Mouse (Mus musculus) stomach, embryonic 16.5 days (tissue): Measurements from ENCODE around the gene Cenpp. TPM values are rescaled to one million over a fixed set of nuclear protein-coding genes. Genes with fewer than 3 reads are reported as not detected.

ENCODE experiments used
- ATAC-seq: fragments of 200-750 bp; cut with Nextera tagmentation; 2 replicates; pipeline ENCODE4 v1.8.0; 2017; ENCODE audit warnings: moderate number of reproducible peaks, moderate TSS enrichment; ENCODE audit not compliant: insufficient read depth, low FRiP score
- H3K27ac ChIP-seq: fragments of 300-500 bp; sonication (generic); 2 replicates; pipeline ENCODE4 v1.5.1; 2014; ENCODE audit warnings: low read length
- H3K27me3 ChIP-seq: fragments of 300-500 bp; sonication (generic); 2 replicates; pipeline ENCODE4 v1.6.1; 2014; ENCODE audit warnings: low read length, control low read depth, mixed read lengths; ENCODE audit not compliant: control insufficient read depth, insufficient read depth
- H3K36me3 ChIP-seq: fragments of 300-500 bp; sonication (generic); 2 replicates; pipeline ENCODE4 v1.6.1; 2014; ENCODE audit warnings: low read length; ENCODE audit not compliant: control insufficient read depth, insufficient read depth
- H3K4me1 ChIP-seq: fragments of 300-500 bp; sonication (generic); 2 replicates; pipeline ENCODE4 v1.6.1; 2014; ENCODE audit warnings: low read length, control low read depth, mixed read lengths; ENCODE audit not compliant: control insufficient read depth, insufficient read depth
- H3K4me2 ChIP-seq: fragments of 300-500 bp; sonication (generic); 2 replicates; pipeline ENCODE4 v1.6.1; 2014; ENCODE audit warnings: low read depth, low read length, mixed read lengths
- H3K4me3 ChIP-seq: fragments of 300-500 bp; sonication (generic); replicated peaks from 2 replicates; pipeline ENCODE4 v1.5.1; 2014; ENCODE audit warnings: mild to moderate bottlenecking, low read length
- H3K9ac ChIP-seq: fragments of 300-500 bp; sonication (generic); 2 replicates; pipeline ENCODE4 v1.6.1; 2014; ENCODE audit warnings: low read length
- H3K9me3 ChIP-seq: fragments of 300-500 bp; sonication (generic); replicated peaks from 2 replicates; pipeline ENCODE4 v1.6.1; 2016; ENCODE audit warnings: low read length, control low read depth; ENCODE audit not compliant: control insufficient read depth
- WGBS: fragments of 180-500 bp; shearing (Covaris S2); extraction: QIAGEN DNeasy Blood & Tissue Kit; methylation state at CpG from one replicate; pipeline ENCODE4 v1.1.7; 2014; 5-methylcytosine and 5-hydroxymethylcytosine counted together
- polyA plus RNA-seq: library from polyadenylated mRNA; unstranded; fragments of >200 nt; fragmentation: Nextera tagmentation; extraction: Ambion mirVana; gene quantifications from 2 replicates; pipeline ENCODE4 v1.2.1, GENCODE M21; 2015

The Cenpp gene
- polyA plus RNA-seq, 1 experiment from 2014 or later: 23.4 TPM

DNA sequence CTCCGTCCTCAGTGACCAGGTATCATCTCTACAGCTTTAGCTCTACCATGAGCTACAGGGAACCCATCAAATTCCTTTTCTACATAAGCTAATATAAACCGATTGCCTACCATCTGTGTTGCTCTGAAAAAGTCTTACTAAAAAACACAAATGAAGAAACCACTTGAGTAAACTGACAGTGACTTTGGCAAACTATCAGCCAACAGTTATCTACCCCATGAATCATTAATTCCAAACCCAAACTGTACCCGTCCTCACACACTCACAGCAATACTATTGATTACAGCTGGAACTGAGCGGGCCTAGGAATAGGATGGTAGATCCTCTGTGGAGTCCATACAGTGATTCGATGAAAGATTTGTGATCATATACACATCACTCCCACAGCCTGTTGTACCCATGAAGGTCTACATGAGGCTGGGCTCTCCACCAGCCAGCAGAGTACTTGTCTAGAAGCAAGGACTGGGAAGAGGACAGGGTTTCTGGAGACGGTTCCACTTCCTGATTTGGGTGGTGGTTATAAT, 173.7 kb downstream of the Cenpp start:
- 84% methylated on average over 6 of the region's 6 CpGs for WGBS
- no peak overlapping the region for H3K9ac ChIP-seq
- H3K4me2 ChIP-seq: no peak overlapping the region
- ATAC-seq: no peak
- H3K4me3 ChIP-seq: no peak overlapping the region
- H3K27ac ChIP-seq: peak overlapping the region; percentile 65
- H3K9me3 ChIP-seq: no peaks in the 10 kb centered on the region
- no peaks in the 10 kb centered on the region for H3K36me3 ChIP-seq
- H3K27me3 ChIP-seq: no peaks in the 10 kb centered on the region
- H3K4me1 ChIP-seq: no peaks in the 10 kb centered on the region

DNA sequence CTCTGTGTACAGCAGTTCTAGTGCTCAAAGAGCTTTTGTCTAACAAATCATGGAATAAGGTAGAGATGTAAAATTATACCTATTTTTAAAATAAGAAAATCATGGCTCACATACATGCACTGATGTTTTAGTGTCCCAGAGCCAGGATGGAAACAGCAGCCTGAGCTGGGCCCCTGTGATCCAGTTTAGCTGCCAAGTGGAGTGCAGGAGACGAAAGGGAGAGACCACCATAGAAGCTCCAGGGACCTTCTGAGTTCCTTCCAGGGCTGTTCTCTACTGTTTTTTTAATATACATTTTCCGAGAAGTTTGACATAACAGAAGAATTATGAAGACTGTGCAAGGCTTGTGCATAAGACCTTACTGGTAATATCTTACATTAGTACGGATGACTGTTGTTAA, 174.7 kb downstream of the Cenpp start:
- no peaks in the 10 kb centered on the region for H3K9me3 ChIP-seq

DNA sequence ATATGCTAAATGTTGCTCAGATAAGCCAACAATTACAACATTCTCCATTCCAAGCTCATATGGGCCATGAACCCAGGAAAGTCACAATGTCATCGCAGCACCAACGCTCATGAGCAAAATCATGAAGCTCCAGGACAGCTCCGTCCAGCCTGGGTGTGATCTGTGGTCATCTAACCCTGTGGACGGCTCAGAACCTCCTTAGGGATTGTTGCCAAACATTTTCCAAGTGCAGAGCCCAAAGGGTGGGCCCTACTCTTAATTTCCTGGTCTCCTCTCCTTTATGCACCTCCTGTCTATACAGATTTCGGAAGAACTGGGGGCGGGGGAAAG, 179.9 kb downstream of the Cenpp start:
- Histone ChIP-seq H3K4me1 (no peaks in the 10 kb centered on the region), H3K9me3 (no peaks in the 10 kb centered on the region), H3K9ac (no peak overlapping the region), H3K36me3 (no peaks in the 10 kb centered on the region), H3K4me2 (no peak overlapping the region), H3K27ac (peak overlapping the region; percentile 66; the same call in 1 of the 2 replicates), H3K4me3 (no peak overlapping the region), H3K27me3 (no peaks in the 10 kb centered on the region)
- WGBS: 88% methylated on average over 6 of the region's 6 CpGs
- 0 out of 2 replicates have a peak, but pooled peaks have one; percentile 4 for ATAC-seq

More for the DNA sequence above, 174.7 kb downstream of the Cenpp start:
- H3K4me2 ChIP-seq: no peak overlapping the region
- no peaks in the 10 kb centered on the region for H3K27me3 ChIP-seq
- ATAC-seq: peak; percentile 55; the same call in 1 of the 2 replicates
- no peak overlapping the region for H3K9ac ChIP-seq
- no peaks in the 10 kb centered on the region for H3K36me3 ChIP-seq
- H3K4me1 ChIP-seq: no peaks in the 10 kb centered on the region
- WGBS: 53% methylated on average over 3 of the region's 3 CpGs
- H3K27ac ChIP-seq: peak overlapping the region; percentile 69
- H3K4me3 ChIP-seq: no peak overlapping the region

DNA sequence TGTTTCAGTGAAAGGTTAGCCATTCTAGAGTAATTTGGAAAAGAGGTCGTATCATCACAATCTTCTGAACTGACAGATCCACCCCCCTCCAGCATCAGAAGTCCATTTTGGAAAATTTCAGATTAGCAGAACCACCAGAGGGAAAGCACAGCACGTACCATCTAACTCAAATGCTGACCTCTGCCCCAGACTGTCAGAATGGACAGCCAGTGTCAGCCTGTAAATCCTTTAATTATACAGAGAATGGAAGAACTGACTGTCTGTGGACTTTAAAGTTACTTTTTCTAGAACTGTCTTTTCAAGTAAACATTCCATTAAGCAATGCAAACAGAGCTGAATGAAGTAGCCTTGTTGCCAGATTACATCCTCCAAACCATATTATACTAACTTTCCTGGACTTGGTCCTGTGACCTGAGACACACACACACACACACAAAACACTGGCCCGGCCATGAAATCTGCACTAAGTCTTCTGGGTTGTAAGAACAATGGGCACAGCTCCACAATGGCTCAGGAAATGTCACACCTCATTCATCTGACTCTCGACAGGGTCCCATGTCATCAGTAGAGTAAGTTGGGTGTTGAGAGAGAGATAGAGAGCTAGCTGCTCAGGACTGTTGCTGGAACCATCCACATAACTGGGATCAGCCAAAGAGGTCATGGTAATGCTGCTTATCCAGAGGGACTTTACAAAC, 180.5 kb downstream of the Cenpp start:
- Histone ChIP-seq H3K27ac (peak overlapping the region; percentile 66), H3K4me3 (no peak overlapping the region), H3K4me1 (no peaks in the 10 kb centered on the region), H3K36me3 (no peaks in the 10 kb centered on the region), H3K4me2 (no peak overlapping the region), H3K9ac (no peak overlapping the region), H3K9me3 (no peaks in the 10 kb centered on the region), H3K27me3 (no peaks in the 10 kb centered on the region)
- WGBS: 49% methylated on average over 4 of the region's 4 CpGs
- ATAC-seq: peak; percentile 71; the same call in 1 of the 2 replicates

DNA sequence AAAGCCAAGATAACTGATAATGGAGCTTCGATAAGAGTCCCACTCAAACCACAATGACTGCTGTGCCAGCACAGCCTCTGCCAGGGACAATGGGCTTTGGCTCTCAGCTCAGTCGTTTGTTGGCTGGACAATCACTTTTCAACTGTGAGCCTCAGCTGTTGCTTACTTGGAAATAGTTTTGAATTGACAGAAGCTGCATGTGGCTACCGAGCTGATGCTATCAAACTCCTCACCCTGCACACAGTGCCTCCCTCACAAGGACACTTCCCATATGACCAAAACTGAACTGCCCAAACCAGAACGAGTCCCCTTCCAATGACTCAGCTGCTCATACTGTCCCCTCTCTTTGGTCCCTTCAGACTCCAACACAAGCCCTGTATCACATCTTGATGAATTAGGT, 181.8 kb downstream of the Cenpp start:
- Histone ChIP-seq H3K4me1 (no peaks in the 10 kb centered on the region), H3K27ac (no peak overlapping the region; the same call in 1 of the 2 replicates), H3K4me3 (no peak overlapping the region), H3K9me3 (no peaks in the 10 kb centered on the region), H3K9ac (no peak overlapping the region), H3K27me3 (no peaks in the 10 kb centered on the region), H3K4me2 (no peak overlapping the region), H3K36me3 (no peaks in the 10 kb centered on the region)
- 63% methylated on average over 4 of the region's 4 CpGs for WGBS
- no peak for ATAC-seq

DNA sequence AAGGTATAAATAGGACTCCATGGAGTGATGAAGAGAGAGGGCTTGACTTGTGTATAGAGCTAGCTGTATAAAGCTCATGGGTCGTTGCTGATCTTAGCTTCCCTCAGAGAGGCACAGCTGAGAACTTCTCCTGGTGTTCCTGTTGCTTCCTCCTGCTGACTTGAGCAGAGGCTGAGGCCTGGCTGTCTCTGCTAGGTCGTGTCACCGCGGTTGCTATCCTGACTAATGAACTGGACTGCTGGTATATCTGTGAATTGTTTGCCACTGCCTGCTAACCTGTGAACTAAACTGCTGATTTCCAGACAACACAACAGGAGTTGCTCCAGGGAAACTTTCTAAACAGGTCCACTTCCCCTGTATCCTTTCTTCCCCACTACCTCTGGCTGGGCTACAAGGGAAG, 182.3 kb downstream of the Cenpp start:
- WGBS: 84% methylated on average over 4 of the region's 4 CpGs
- H3K4me2 ChIP-seq: no peak overlapping the region
- no peak for ATAC-seq
- H3K4me3 ChIP-seq: no peak overlapping the region
- H3K36me3 ChIP-seq: no peaks in the 10 kb centered on the region
- H3K27ac ChIP-seq: no peak overlapping the region
- no peak overlapping the region for H3K9ac ChIP-seq
- no peaks in the 10 kb centered on the region for H3K9me3 ChIP-seq
- no peaks in the 10 kb centered on the region for H3K4me1 ChIP-seq
- no peaks in the 10 kb centered on the region for H3K27me3 ChIP-seq

DNA sequence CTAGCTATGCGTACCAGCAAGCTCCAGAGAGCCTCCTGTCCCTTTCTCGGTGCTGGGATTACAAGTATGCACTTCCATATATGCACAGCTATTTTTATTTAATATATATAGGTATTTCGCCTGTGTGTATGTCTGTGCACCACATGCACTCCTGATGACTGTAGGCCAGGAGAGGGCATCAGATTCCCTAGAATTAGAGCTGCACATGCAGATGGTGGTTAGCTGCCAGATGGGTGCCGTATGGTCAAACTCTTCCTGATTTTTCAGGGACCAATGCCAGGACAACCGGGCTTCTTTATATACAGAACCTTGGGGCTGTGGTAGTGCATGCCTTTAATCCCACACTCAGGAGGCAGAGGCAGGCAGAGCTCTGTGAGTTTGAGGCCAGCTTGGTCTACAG, 183.6 kb downstream of the Cenpp start:
- no peak for ATAC-seq
- no peaks in the 10 kb centered on the region for H3K4me1 ChIP-seq
- H3K27ac ChIP-seq: no peak overlapping the region
- H3K9me3 ChIP-seq: no peaks in the 10 kb centered on the region
- WGBS: 88% methylated on average over 5 of the region's 5 CpGs
- no peaks in the 10 kb centered on the region for H3K36me3 ChIP-seq
- no peak overlapping the region for H3K4me2 ChIP-seq
- no peak overlapping the region for H3K4me3 ChIP-seq
- no peak overlapping the region for H3K9ac ChIP-seq
- H3K27me3 ChIP-seq: no peaks in the 10 kb centered on the region

DNA sequence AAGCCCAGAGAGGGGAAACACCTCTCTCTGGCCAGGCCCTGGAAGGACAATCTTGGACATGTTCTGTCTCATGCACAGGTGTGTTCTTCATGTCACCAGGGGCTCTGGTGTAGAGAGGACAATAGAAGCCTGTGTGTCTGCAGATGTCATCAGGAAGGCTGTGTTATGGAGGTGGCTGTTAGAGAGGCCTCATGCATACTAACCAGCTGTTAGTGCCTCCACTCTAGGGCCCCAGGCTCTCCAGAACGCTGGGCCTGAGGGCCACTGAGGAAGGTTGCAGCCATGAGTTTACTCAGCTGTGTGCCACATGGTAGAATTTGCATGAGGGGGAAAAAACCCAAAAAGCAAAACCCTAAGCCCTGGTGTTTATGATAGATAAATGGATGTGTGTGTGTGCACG, 185.0 kb downstream of the Cenpp start:
- no peak overlapping the region for H3K4me2 ChIP-seq
- no peak overlapping the region for H3K4me3 ChIP-seq
- H3K9ac ChIP-seq: no peak overlapping the region
- H3K9me3 ChIP-seq: no peaks in the 10 kb centered on the region
- no peak for ATAC-seq
- no peaks in the 10 kb centered on the region for H3K27me3 ChIP-seq
- WGBS: 37% methylated on average over 2 of the region's 2 CpGs
- H3K4me1 ChIP-seq: no peaks in the 10 kb centered on the region
- H3K27ac ChIP-seq: no peak overlapping the region
- no peaks in the 10 kb centered on the region for H3K36me3 ChIP-seq

DNA sequence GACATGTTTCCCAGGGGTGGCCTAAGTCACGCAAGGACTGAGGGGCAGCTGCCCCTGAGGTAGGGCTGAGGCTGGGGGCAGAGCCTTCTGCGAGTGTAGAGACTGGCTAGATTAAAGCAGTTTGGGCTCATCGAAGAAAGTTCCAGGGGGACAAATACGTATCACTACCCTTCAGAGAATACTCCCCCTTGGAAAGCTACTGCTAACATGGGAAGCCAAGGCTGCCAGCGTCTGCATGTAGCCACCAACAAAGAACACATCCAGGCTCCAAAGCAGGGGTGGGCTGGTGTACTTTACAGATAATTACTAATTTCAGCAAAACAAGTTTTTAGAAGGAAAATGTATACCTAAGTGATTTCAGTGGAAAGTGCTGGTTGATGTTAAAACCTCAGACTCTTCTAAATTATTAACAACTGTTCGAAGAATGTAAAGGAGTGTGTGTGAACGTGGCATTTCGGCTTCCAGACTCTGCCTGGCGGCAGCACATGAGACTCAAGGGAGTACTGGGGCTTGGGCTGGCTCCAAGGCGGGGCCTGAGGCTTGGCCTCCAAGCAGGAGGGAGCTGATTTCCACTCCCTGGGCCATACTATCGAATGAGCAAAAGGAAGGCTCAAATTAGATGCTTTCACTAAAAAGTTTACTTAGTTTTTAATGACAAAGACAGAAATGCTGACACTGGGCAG, 186.1 kb downstream of the Cenpp start:
- 66% methylated on average over 11 of the region's 11 CpGs for WGBS
- peak overlapping the region; percentile 16; the same call in 1 of the 2 replicates for H3K27ac ChIP-seq
- H3K4me3 ChIP-seq: no peak overlapping the region
- no peaks in the 10 kb centered on the region for H3K36me3 ChIP-seq
- 0 out of 2 replicates have a peak, but pooled peaks cover under 1% of the 10 kb centered on the region for H3K4me1 ChIP-seq
- H3K9me3 ChIP-seq: no peaks in the 10 kb centered on the region
- H3K9ac ChIP-seq: no peak overlapping the region
- H3K27me3 ChIP-seq: no peaks in the 10 kb centered on the region
- ATAC-seq: peak; percentile 39; the same call in 1 of the 2 replicates
- H3K4me2 ChIP-seq: no peak overlapping the region
